Mouse (Mus musculus): ENCODE results near the gene Gm17577. TPM values are rescaled to one million over a fixed set of nuclear protein-coding genes. Genes with fewer than 3 reads are reported as not detected.
"Not testable (repeated sequence)": the region's sequence is repeated elsewhere in the genome, so short reads cannot be mapped to it uniquely, and the experiment has no call there.

Gene Gm17577
- not detected in 2 replicates for polyA plus RNA-seq (2016; fragmentation: Nextera tagmentation; extraction: Ambion mirVana)

- not testable (repeated sequence) for H3K36me3 ChIP-seq (replicated peaks); H3K27me3 ChIP-seq; H3K4me2 ChIP-seq; ATAC-seq (ENCODE audit: low FRiP score); H3K4me1 ChIP-seq; H3K27ac ChIP-seq; H3K9ac ChIP-seq; H3K9me3 ChIP-seq; H3K4me3 ChIP-seq (replicated peaks)
- WGBS = no CpG with 5 or more reads among the region's 3 CpGs
Observed at GRCm38 (mm10) chrX:123246807-123247206, at the start of gene Gm17577. Gene Gm17577 (minus strand): TSS chrX:123246907.

DNA sequence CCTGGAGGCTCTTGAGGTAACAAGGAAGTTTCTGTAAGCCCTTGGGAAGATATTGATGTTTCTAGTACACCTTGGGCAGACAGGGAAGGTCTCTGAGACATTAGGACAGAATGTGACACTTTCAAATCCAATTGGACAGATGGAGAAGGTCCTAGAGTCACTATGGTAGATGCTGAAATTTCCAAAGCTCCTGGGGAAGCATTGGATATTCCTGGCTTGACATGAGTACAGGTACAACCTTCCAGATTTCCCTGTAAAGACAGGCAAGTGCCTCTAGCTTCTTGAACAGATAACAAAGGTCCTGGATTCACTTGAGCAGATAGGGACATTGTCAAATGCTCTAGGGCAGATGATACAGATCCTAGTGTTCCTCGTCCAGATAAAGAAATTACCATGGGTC lies 24.3 kb downstream of the Gm17577 start, which contains the start of gene Srsx:
TSS of gene Srsx (minus strand) at position 101 of the 400 bp plus-strand sequence.
- H3K4me3 ChIP-seq (replicated peaks); H3K27me3 ChIP-seq; H3K4me1 ChIP-seq; H3K9me3 ChIP-seq; H3K36me3 ChIP-seq (replicated peaks); H3K4me2 ChIP-seq; ATAC-seq (ENCODE audit: low FRiP score); H3K9ac ChIP-seq; H3K27ac ChIP-seq: not testable (repeated sequence)
- WGBS = 67% methylated on average over 1 of the region's 1 CpGs

Other genes with a start within 250 kb of the Gm17577 start
- not detected in 2 replicates for gene Gm17521, start 217.2 kb downstream of the Gm17577 start, polyA plus RNA-seq (2016; fragmentation: Nextera tagmentation; extraction: Ambion mirVana)
- 30.6 and 31.7 TPM in 2 replicates for gene Cldn34c1, start 143.4 kb downstream of the Gm17577 start, polyA plus RNA-seq (2016; fragmentation: Nextera tagmentation; extraction: Ambion mirVana)
- not detected in 2 replicates for gene Srsx, start 24.4 kb downstream of the Gm17577 start, polyA plus RNA-seq (2016; fragmentation: Nextera tagmentation; extraction: Ambion mirVana)